Mouse (Mus musculus): ENCODE results near the gene Tbc1d10b.

- no peak for TF ChIP-seq CTCF (IDR thresholded peaks at IDR 0.05)
- no peak for TF ChIP-seq EP300 (IDR thresholded peaks at IDR 0.05)
Observed at GRCm38 (mm10) chr7:127255008-127255407, 46.7 kb upstream of the Tbc1d10b start.

Data from lung, postnatal 0 days (tissue).